Mouse (Mus musculus): ENCODE results near the gene Elovl5. TPM values are rescaled to one million over a fixed set of nuclear protein-coding genes. Genes with fewer than 3 reads are reported as not detected.

Elovl5 gene
- total and polyA plus RNA-seq, 2 experiments from 2014 or later = 71.6 to 90.5 TPM

GRCm38 (mm10) chr9:77911508-77912229, 5.5 kb upstream of the Elovl5 start:
- H3K27me3 ChIP-seq (ENCODE audit: insufficient read depth, low read length) = no peaks in the 10 kb centered on the region

GRCm38 (mm10) chr9:77912246-77912645, 4.9 kb upstream of the Elovl5 start:
- H3K4me3 ChIP-seq (ENCODE audit: low read length) = no peak overlapping the region
- H3K36me3 ChIP-seq (ENCODE audit: insufficient read depth, low read length) = no peaks in the 10 kb centered on the region
- H3K27ac ChIP-seq = no peak overlapping the region
- ATAC-seq (no peak), DNase-seq (ENCODE audit: low spot score) (no peak)
- no peak for TF ChIP-seq CTCF (IDR thresholded peaks at IDR 0.05; ENCODE audit: low read depth)
- WGBS = 87% methylated on average over 6 of the region's 6 CpGs
- H3K4me2 ChIP-seq (ENCODE audit: low read depth, low read length) = no peak overlapping the region
- peaks cover 7% of the 10 kb centered on the region for H3K4me1 ChIP-seq (ENCODE audit: insufficient read depth, low read length)
- H3K27me3 ChIP-seq (ENCODE audit: insufficient read depth, low read length) = no peaks in the 10 kb centered on the region
- no peaks in the 10 kb centered on the region for H3K9me3 ChIP-seq (ENCODE audit: low read length)
- H3K9ac ChIP-seq (replicated peaks; ENCODE audit: low read length) = no peak overlapping the region

More at GRCm38 (mm10) chr9:77911508-77912229, 5.5 kb upstream of the Elovl5 start:
- Histone ChIP-seq H3K36me3 (ENCODE audit: insufficient read depth, low read length) (no peaks in the 10 kb centered on the region), H3K4me2 (ENCODE audit: low read depth, low read length) (peak overlapping the region; percentile 64), H3K4me1 (ENCODE audit: insufficient read depth, low read length) (peaks cover 7% of the 10 kb centered on the region), H3K4me3 (ENCODE audit: low read length) (peak overlapping the region; percentile 48), H3K9ac (replicated peaks; ENCODE audit: low read length) (peak overlapping the region; percentile 70; the same call in 1 of the 2 replicates), H3K27ac (peak overlapping the region; percentile 89), H3K9me3 (ENCODE audit: low read length) (no peaks in the 10 kb centered on the region)
- WGBS = 49% methylated on average over 7 of the region's 7 CpGs
- ATAC-seq (no peak), DNase-seq (ENCODE audit: low spot score) (no peak)
- no peak for TF ChIP-seq CTCF (IDR thresholded peaks at IDR 0.05; ENCODE audit: low read depth)

GRCm38 (mm10) chr9:77914616-77915015, 2.5 kb upstream of the Elovl5 start:
- H3K36me3 ChIP-seq (ENCODE audit: insufficient read depth, low read length) = no peaks in the 10 kb centered on the region
- no peak overlapping the region for H3K27ac ChIP-seq
- H3K9ac ChIP-seq (replicated peaks; ENCODE audit: low read length) = no peak overlapping the region
- peaks cover 10% of the 10 kb centered on the region for H3K4me1 ChIP-seq (ENCODE audit: insufficient read depth, low read length)
- DNase-seq (ENCODE audit: low spot score) (no peak), ATAC-seq (no peak)
- H3K9me3 ChIP-seq (ENCODE audit: low read length) = no peaks in the 10 kb centered on the region
- TF ChIP-seq CTCF (IDR thresholded peaks at IDR 0.05; ENCODE audit: low read depth) = no peak
- H3K4me3 ChIP-seq (ENCODE audit: low read length) = no peak overlapping the region
- no peak overlapping the region for H3K4me2 ChIP-seq (ENCODE audit: low read depth, low read length)
- H3K27me3 ChIP-seq (ENCODE audit: insufficient read depth, low read length) = no peaks in the 10 kb centered on the region
- 84% methylated on average over 4 of the region's 4 CpGs for WGBS

GRCm38 (mm10) chr9:77915791-77916190, 1.4 kb upstream of the Elovl5 start:
- no peaks in the 10 kb centered on the region for H3K36me3 ChIP-seq (ENCODE audit: insufficient read depth, low read length)
- WGBS = 46% methylated on average over 4 of the region's 4 CpGs

GRCm38 (mm10) chr9:77917622-77918131, 513 bp downstream of the Elovl5 start:
- DNase-seq (ENCODE audit: low spot score) (no peak), ATAC-seq (peak; percentile 69)
- Histone ChIP-seq H3K9me3 (ENCODE audit: low read length) (no peaks in the 10 kb centered on the region), H3K9ac (replicated peaks; ENCODE audit: low read length) (peak overlapping the region; percentile 74), H3K36me3 (ENCODE audit: insufficient read depth, low read length) (no peaks in the 10 kb centered on the region), H3K27ac (peak overlapping the region; percentile 92), H3K27me3 (ENCODE audit: insufficient read depth, low read length) (no peaks in the 10 kb centered on the region), H3K4me1 (ENCODE audit: insufficient read depth, low read length) (peaks cover 3% of the 10 kb centered on the region; the same call in 1 of the 2 replicates), H3K4me2 (ENCODE audit: low read depth, low read length) (peak overlapping the region; percentile 66), H3K4me3 (ENCODE audit: low read length) (peak overlapping the region; percentile 97)
- WGBS = under 1% methylated on average over 45 of the region's 45 CpGs
- TF ChIP-seq CTCF (IDR thresholded peaks at IDR 0.05; ENCODE audit: low read depth) = no peak

More at GRCm38 (mm10) chr9:77915791-77916190, 1.4 kb upstream of the Elovl5 start:
- peaks cover 10% of the 10 kb centered on the region; the same call in 1 of the 2 replicates for H3K4me1 ChIP-seq (ENCODE audit: insufficient read depth, low read length)
- no peak overlapping the region for H3K27ac ChIP-seq
- no peak for TF ChIP-seq CTCF (IDR thresholded peaks at IDR 0.05; ENCODE audit: low read depth)
- no peak overlapping the region for H3K4me2 ChIP-seq (ENCODE audit: low read depth, low read length)
- no peak for DNase-seq (ENCODE audit: low spot score)
- no peak for ATAC-seq
- no peak overlapping the region for H3K9ac ChIP-seq (replicated peaks; ENCODE audit: low read length)
- no peaks in the 10 kb centered on the region for H3K27me3 ChIP-seq (ENCODE audit: insufficient read depth, low read length)
- no peaks in the 10 kb centered on the region for H3K9me3 ChIP-seq (ENCODE audit: low read length)
- no peak overlapping the region for H3K4me3 ChIP-seq (ENCODE audit: low read length)

- peak overlapping the region; percentile 97 for H3K4me3 ChIP-seq (ENCODE audit: low read length)
- H3K9ac ChIP-seq (replicated peaks; ENCODE audit: low read length) = peak overlapping the region; percentile 74
- H3K36me3 ChIP-seq (ENCODE audit: insufficient read depth, low read length) = no peaks in the 10 kb centered on the region
- DNase-seq (ENCODE audit: low spot score) (no peak), ATAC-seq (no peak)
- TF ChIP-seq CTCF (IDR thresholded peaks at IDR 0.05; ENCODE audit: low read depth) = no peak
- peak overlapping the region; percentile 92 for H3K27ac ChIP-seq
- peak overlapping the region; percentile 66 for H3K4me2 ChIP-seq (ENCODE audit: low read depth, low read length)
- 17% methylated on average over 10 of the region's 10 CpGs for WGBS
- no peaks in the 10 kb centered on the region for H3K27me3 ChIP-seq (ENCODE audit: insufficient read depth, low read length)
- H3K9me3 ChIP-seq (ENCODE audit: low read length) = no peaks in the 10 kb centered on the region
- H3K4me1 ChIP-seq (ENCODE audit: insufficient read depth, low read length) = peaks cover 3% of the 10 kb centered on the region; the same call in 1 of the 2 replicates
Measured at GRCm38 (mm10) chr9:77918211-77918610, 1.0 kb downstream of the Elovl5 start.
